Mouse (Mus musculus) gastrocnemius, adult 2 months (tissue): ENCODE data around the gene Nav1. TPM values are rescaled to one million over a fixed set of nuclear protein-coding genes. Genes with fewer than 3 reads are reported as not detected.

Experiments used
- DNase-seq: peaks from one replicate; pipeline ENCODE4 v3.0.0; 2022
- H3K27ac ChIP-seq: fragments of 200-600 bp; 2 replicates; pipeline ENCODE4 v1.8.1; 2022; ENCODE audit warnings: mild to moderate bottlenecking
- H3K4me3 ChIP-seq: fragments of 200-600 bp; 2 replicates; pipeline ENCODE4 v1.8.1; 2022; ENCODE audit warnings: mild to moderate bottlenecking, moderate library complexity
- CTCF ChIP-seq: fragments of 200-600 bp; IDR thresholded peaks from 2 replicates; pipeline ENCODE4 v1.8.1; 2022; ENCODE audit warnings: antibody characterized with exemption, mild to moderate bottlenecking, moderate library complexity
- intact Hi-C: fragments of 180-260 bp; cut with DNase I; formaldehyde crosslinking; loops from one replicate; pipeline ENCODE4 v1.15.1; 2025
- total RNA-seq, 2 experiments: library from RNA; stranded (reverse); gene quantifications; 2 replicates each; pipeline ENCODE4 v1.2.3; 2021

Gene Nav1
- total RNA-seq, 2 experiments from 2014 or later: 9.7 to 11.5 TPM

- TF ChIP-seq CTCF: no peak
- intact Hi-C loops: no loop called here
- H3K27ac ChIP-seq: no peak overlapping the region
- H3K4me3 ChIP-seq: no peak overlapping the region
- DNase-seq: peak; percentile 33
Observed at GRCm38 (mm10) chr1:135514913-135515632, 92.0 kb downstream of the Nav1 start.

- no peak for DNase-seq
- TF ChIP-seq CTCF: no peak
- intact Hi-C loops: no loop called here
- Histone ChIP-seq H3K27ac (no peak overlapping the region), H3K4me3 (no peak overlapping the region)
Observed at GRCm38 (mm10) chr1:135514046-135514445, 93.0 kb downstream of the Nav1 start.

GRCm38 (mm10) chr1:135513464-135513863 is 93.6 kb downstream of the Nav1 start:
- no peak for DNase-seq
- Histone ChIP-seq H3K27ac (no peak overlapping the region), H3K4me3 (no peak overlapping the region)
- intact Hi-C loops: no loop called here
- TF ChIP-seq CTCF: no peak

DNA sequence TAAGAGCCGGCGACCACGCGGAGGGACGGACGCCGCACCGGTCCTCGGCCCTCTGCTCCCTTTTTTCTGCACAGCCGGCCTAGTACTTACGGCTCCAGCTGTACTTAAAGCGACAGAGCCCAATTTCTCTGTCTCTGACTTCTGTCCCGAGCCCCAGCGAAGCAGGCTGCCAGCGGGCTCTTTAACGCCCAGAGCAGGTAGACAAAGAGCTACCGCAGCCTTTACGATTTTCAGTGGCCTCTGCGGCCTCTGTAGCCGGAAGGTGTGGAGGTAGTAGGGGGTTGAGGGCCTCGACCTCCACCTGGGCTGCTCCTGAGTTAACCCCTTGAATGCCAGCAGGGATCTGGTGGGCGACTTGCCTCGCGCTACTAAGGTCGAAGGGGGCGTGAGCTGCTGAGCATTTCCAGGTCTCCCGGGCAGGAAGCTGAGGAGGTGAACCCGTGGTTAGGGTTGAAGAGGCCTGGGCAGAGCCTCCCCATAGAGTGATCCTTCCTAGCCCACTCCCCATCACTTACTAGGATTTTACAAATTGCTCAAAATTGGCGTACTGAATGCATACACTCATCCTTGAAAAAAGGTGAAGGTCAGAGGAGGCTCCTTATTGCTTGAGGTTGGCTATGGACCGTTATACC is 96.6 kb downstream of the Nav1 start:
- intact Hi-C loops: no loop called here
- no peak for TF ChIP-seq CTCF
- Histone ChIP-seq H3K27ac (peak overlapping the region; percentile 75), H3K4me3 (peak overlapping the region; percentile 75)
- peak; percentile 75 for DNase-seq

GRCm38 (mm10) chr1:135509145-135510084 is 97.7 kb downstream of the Nav1 start:
- Histone ChIP-seq H3K27ac (peak overlapping the region; percentile 75), H3K4me3 (peak overlapping the region; percentile 75)
- no peak for TF ChIP-seq CTCF
- intact Hi-C loops: no loop called here
- no peak for DNase-seq

GRCm38 (mm10) chr1:135508349-135508634 is 98.8 kb downstream of the Nav1 start:
- no peak for TF ChIP-seq CTCF
- intact Hi-C loops: no loop called here
- Histone ChIP-seq H3K27ac (peak overlapping the region; percentile 9; the same call in 1 of the 2 replicates), H3K4me3 (peak overlapping the region; percentile 75)
- DNase-seq: no peak

DNA sequence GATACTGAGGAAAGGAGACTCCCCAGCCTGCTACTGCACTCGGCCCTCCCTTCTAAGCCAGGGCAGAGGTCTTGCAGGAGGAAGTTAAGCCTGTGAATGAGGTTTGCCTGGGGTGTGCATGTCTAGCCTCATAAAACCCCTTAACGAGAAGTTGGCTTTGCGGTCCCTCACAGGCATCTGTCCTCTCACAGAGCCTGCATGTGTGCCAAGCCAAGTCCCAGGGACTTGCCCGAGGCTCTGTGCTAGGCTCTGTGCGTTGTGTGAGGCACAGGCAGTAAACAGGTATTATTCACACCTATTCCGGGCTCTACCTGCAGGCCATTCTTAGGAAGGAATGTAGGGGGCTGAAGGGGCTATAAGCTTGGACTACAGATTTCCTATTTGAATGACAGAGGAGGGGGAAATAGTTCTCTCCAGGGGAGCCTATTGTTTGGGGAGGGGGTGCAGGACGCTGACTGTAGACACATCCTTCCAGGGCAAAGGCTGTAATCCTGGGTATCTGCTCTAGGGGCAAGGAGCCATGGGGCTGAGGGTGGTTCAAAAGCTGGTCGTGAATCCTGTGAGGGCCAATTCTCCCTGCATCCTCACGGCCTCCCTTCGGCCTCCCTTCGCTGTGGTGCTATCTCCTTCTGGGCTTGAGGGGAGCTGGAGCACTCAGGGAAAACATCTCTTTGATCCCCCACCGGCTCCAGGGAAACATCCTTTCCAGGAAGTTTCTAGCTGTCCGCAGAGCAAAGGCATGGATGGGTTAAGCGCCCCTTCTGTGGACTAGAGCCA is 99.3 kb downstream of the Nav1 start:
- no peak for DNase-seq
- intact Hi-C loops: no loop called here
- no peak for TF ChIP-seq CTCF
- peak overlapping the region; percentile 75 for H3K4me3 ChIP-seq
- H3K27ac ChIP-seq: peak overlapping the region; percentile 9; the same call in 1 of the 2 replicates

DNA sequence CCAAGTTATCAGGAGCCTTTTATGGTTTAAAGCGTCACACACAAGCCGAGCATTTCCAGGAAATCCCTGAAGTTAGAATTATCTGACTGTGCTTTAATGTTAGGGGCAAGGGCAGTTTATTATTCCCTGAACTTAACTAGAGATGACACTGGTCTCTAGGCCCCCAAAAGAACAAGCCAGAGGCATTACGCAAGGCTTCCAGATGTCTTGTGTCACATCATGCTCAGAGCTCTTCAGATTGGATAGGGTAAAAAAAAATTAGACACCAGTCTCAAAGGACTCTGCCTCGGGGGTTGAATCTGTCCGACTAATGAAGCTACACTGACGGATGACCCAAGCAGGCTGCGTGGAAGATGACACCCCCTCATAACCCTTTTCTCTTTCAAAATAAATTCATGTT is 101.6 kb downstream of the Nav1 start:
- intact Hi-C loops: no loop called here
- no peak for TF ChIP-seq CTCF
- no peak for DNase-seq
- Histone ChIP-seq H3K4me3 (no peak overlapping the region), H3K27ac (no peak overlapping the region)

- peak; percentile 40 for DNase-seq
- intact Hi-C loops: no loop called here
- no peak overlapping the region for H3K4me3 ChIP-seq
- H3K27ac ChIP-seq: no peak overlapping the region
- no peak for TF ChIP-seq CTCF
Observed at GRCm38 (mm10) chr1:135503436-135503835, 103.7 kb downstream of the Nav1 start.

- no peak for TF ChIP-seq CTCF
- no peak overlapping the region for H3K4me3 ChIP-seq
- intact Hi-C loops: no loop called here
- no peak for DNase-seq
- H3K27ac ChIP-seq: no peak overlapping the region
Observed at GRCm38 (mm10) chr1:135502750-135503149, 104.3 kb downstream of the Nav1 start.

DNA sequence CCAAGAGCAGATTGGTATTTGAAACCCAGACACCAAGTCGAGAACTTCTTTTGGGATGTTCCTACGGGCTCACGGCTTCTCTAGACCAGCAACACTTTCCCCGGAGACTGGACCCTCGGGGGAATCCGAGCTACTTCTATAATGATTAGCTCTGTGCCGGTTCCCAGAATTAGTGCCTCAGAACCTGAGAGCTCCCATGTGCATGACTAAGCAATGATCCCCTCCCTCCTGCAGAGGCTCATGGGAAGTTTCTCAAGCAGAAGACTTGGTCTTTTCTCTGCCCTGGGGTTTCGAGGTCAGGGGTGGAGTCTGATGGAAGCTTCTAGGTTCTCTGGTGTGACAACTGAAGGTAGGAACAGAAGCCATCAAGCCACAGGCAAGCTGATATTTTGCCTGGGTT is 105.0 kb downstream of the Nav1 start:
- Histone ChIP-seq H3K4me3 (no peak overlapping the region), H3K27ac (0 out of 2 replicates have a peak overlapping the region, but pooled peaks have one; percentile 12)
- no peak for TF ChIP-seq CTCF
- intact Hi-C loops: no loop called here
- peak; percentile 49 for DNase-seq
